Mouse (Mus musculus): Measurements from ENCODE around the gene Dynll2. TPM values are rescaled to one million over a fixed set of nuclear protein-coding genes. Genes with fewer than 3 reads are reported as not detected.
"Not testable (repeated sequence)": the region's sequence is repeated elsewhere in the genome, so short reads cannot be mapped to it uniquely, and the experiment has no call there.

Dynll2 gene
- polyA plus RNA-seq, 1 experiment from 2014 or later, result 17.3 TPM

DNA sequence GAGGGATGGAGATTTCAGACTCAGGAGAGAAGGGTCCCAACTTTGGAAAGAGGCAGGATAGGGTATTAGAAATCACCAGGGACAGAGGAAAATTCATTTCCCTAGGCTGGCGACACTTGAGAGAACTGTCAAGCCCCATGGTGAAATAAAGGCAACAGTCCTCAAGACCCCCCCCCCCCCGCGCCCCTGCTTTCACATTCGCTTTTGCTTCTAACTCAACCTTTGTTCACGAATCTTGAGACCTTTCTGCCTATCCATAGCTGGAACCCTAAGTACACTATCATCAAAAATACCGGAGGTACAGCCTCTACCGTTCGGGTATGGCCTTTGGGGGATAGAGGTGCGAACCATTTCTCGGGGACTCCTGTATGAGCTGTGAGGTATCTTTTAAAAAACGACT lies 528 bp upstream of the Dynll2 start:
- H3K4me3 ChIP-seq (ENCODE audit: control insufficient read depth in 1 of 2, insufficient read depth in 1 of 2, low read depth in 1 of 2, low read length in 2 of 2), result peak overlapping the region; percentile 45 to 100
- peak overlapping the region; percentile 94 to 98 for H3K27ac ChIP-seq (replicated peaks in 1 of 2; ENCODE audit: control insufficient read depth in 1 of 2, insufficient read depth in 1 of 2, low read depth in 2 of 2, low read length in 2 of 2)
- peaks cover 11 to 17% of the 10 kb centered on the region in 2 experiments for H3K4me1 ChIP-seq (ENCODE audit: control insufficient read depth in 2 of 2, insufficient read depth in 2 of 2, low read length in 2 of 2)
- no peaks in the 10 kb centered on the region for H3K27me3 ChIP-seq (ENCODE audit: control insufficient read depth, insufficient read depth, low read length)
- peaks cover 12% of the 10 kb centered on the region for H3K36me3 ChIP-seq (ENCODE audit: control insufficient read depth, insufficient read depth, low read length)
- peak overlapping the region; percentile 69 for H3K9ac ChIP-seq (ENCODE audit: low read length)
- H3K4me2 ChIP-seq (ENCODE audit: low read length), result peak overlapping the region; percentile 76
- 67% methylated on average over 11 of the region's 11 CpGs for WGBS
- ATAC-seq (ENCODE audit: insufficient number of reproducible peaks, insufficient read depth, low FRiP score, low read depth), result no peak
- H3K9me3 ChIP-seq (ENCODE audit: control insufficient read depth, low read length), result no peaks in the 10 kb centered on the region

- no peaks in the 10 kb centered on the region for H3K27me3 ChIP-seq (ENCODE audit: control insufficient read depth, insufficient read depth, low read length)
- H3K4me1 ChIP-seq (ENCODE audit: control insufficient read depth in 2 of 2, insufficient read depth in 2 of 2, low read length in 2 of 2), result peaks cover 11 to 17% of the 10 kb centered on the region in 2 experiments
- peak overlapping the region; percentile 80 to 100 for H3K4me3 ChIP-seq (ENCODE audit: control insufficient read depth in 1 of 2, insufficient read depth in 1 of 2, low read depth in 1 of 2, low read length in 2 of 2)
- H3K4me2 ChIP-seq (ENCODE audit: low read length), result peak overlapping the region; percentile 76
- ATAC-seq (ENCODE audit: insufficient number of reproducible peaks, insufficient read depth, low FRiP score, low read depth), result peak; percentile 33; the same call in 1 of the 2 replicates
- no peaks in the 10 kb centered on the region for H3K9me3 ChIP-seq (ENCODE audit: control insufficient read depth, low read length)
- H3K36me3 ChIP-seq (ENCODE audit: control insufficient read depth, insufficient read depth, low read length), result peaks cover 28% of the 10 kb centered on the region
- peak overlapping the region in 1 of 2 experiments; percentile 98; a peak in 2 of 4 replicates for H3K27ac ChIP-seq (replicated peaks in 1 of 2; ENCODE audit: control insufficient read depth in 1 of 2, insufficient read depth in 1 of 2, low read depth in 2 of 2, low read length in 2 of 2)
- WGBS, result 6% methylated on average over 13 of the region's 13 CpGs
- H3K9ac ChIP-seq (ENCODE audit: low read length), result peak overlapping the region; percentile 97
These were observed 1.1 kb downstream of the Dynll2 start for GRCm38 (mm10) chr11:87986141-87986741.

DNA sequence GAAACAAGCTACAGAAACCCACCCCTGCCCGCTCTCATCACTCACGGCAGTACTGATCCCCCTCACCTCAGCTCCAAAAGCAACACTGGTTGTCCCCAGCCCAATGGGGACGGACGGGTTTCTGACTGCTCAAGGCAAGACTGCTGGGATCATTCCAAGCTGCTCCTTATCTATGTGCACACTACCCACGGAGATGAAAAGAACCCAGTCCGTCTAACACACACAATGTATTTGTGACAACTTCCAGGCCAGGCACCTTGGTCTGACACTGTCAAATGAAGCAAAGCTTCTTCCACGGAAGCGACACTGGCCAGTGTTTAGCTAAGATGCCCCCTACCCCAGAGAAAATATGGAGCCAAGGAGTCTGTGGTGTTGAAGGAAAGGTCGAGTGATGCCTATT lies 1.7 kb downstream of the Dynll2 start:
- Histone ChIP-seq H3K9me3 (ENCODE audit: control insufficient read depth, low read length) (no peaks in the 10 kb centered on the region), H3K27ac (replicated peaks in 1 of 2; ENCODE audit: control insufficient read depth in 1 of 2, insufficient read depth in 1 of 2, low read depth in 2 of 2, low read length in 2 of 2) (no peak overlapping the region)

DNA sequence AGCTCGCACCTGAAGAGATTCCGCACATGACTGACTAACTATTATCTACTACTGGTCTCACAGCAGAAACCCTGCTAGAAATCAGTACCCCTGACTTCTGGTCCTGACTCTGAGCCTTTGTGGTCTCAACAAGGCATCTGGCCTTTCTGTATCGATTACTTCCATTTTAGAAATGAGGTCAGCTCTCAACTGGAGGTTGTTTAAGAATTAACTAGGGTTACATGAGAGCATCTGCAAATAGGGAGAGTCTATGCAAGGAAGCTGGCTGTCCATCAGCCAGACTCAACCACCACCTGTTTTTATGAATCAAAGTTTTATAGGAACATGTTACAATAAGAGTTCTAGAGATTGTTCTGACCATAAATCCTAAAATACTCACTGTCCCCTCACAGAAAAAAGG lies 2.8 kb downstream of the Dynll2 start:
- WGBS, result 79% methylated on average over 3 of the region's 3 CpGs
- no peak for ATAC-seq (ENCODE audit: insufficient number of reproducible peaks, insufficient read depth, low FRiP score, low read depth)
- peaks cover 45% of the 10 kb centered on the region for H3K36me3 ChIP-seq (ENCODE audit: control insufficient read depth, insufficient read depth, low read length)
- no peaks in the 10 kb centered on the region for H3K9me3 ChIP-seq (ENCODE audit: control insufficient read depth, low read length)
- no peak overlapping the region for H3K27ac ChIP-seq (replicated peaks in 1 of 2; ENCODE audit: control insufficient read depth in 1 of 2, insufficient read depth in 1 of 2, low read depth in 2 of 2, low read length in 2 of 2)
- no peak overlapping the region for H3K4me3 ChIP-seq (ENCODE audit: control insufficient read depth in 1 of 2, insufficient read depth in 1 of 2, low read depth in 1 of 2, low read length in 2 of 2)
- peak overlapping the region; percentile 76 for H3K4me2 ChIP-seq (ENCODE audit: low read length)
- H3K4me1 ChIP-seq (ENCODE audit: control insufficient read depth in 2 of 2, insufficient read depth in 2 of 2, low read length in 2 of 2), result peaks cover 11 to 17% of the 10 kb centered on the region in 2 experiments
- no peaks in the 10 kb centered on the region for H3K27me3 ChIP-seq (ENCODE audit: control insufficient read depth, insufficient read depth, low read length)
- no peak overlapping the region for H3K9ac ChIP-seq (ENCODE audit: low read length)

More for the DNA sequence above, 1.7 kb downstream of the Dynll2 start:
- Histone ChIP-seq H3K4me1 (ENCODE audit: control insufficient read depth in 2 of 2, insufficient read depth in 2 of 2, low read length in 2 of 2) (peaks cover 11 to 17% of the 10 kb centered on the region in 2 experiments), H3K4me2 (ENCODE audit: low read length) (peak overlapping the region; percentile 76), H3K4me3 (ENCODE audit: control insufficient read depth in 1 of 2, insufficient read depth in 1 of 2, low read depth in 1 of 2, low read length in 2 of 2) (peak overlapping the region; percentile 80 to 100), H3K9ac (ENCODE audit: low read length) (peak overlapping the region; percentile 97), H3K27me3 (ENCODE audit: control insufficient read depth, insufficient read depth, low read length) (no peaks in the 10 kb centered on the region), H3K36me3 (ENCODE audit: control insufficient read depth, insufficient read depth, low read length) (peaks cover 34% of the 10 kb centered on the region)
- ATAC-seq (ENCODE audit: insufficient number of reproducible peaks, insufficient read depth, low FRiP score, low read depth), result no peak
- WGBS, result 20% methylated on average over 9 of the region's 9 CpGs

- Histone ChIP-seq H3K4me3 (ENCODE audit: control insufficient read depth in 1 of 2, insufficient read depth in 1 of 2, low read depth in 1 of 2, low read length in 2 of 2) (no peak overlapping the region), H3K9me3 (ENCODE audit: control insufficient read depth, low read length) (no peaks in the 10 kb centered on the region), H3K27ac (replicated peaks in 1 of 2; ENCODE audit: control insufficient read depth in 1 of 2, insufficient read depth in 1 of 2, low read depth in 2 of 2, low read length in 2 of 2) (no peak overlapping the region), H3K4me1 (ENCODE audit: control insufficient read depth in 2 of 2, insufficient read depth in 2 of 2, low read length in 2 of 2) (peaks cover 0 to 3% of the 10 kb centered on the region in 2 experiments; a peak in 1 of 4 replicates), H3K36me3 (ENCODE audit: control insufficient read depth, insufficient read depth, low read length) (peaks cover 68% of the 10 kb centered on the region), H3K4me2 (ENCODE audit: low read length) (no peak overlapping the region), H3K27me3 (ENCODE audit: control insufficient read depth, insufficient read depth, low read length) (no peaks in the 10 kb centered on the region), H3K9ac (ENCODE audit: low read length) (no peak overlapping the region)
- ATAC-seq (ENCODE audit: insufficient number of reproducible peaks, insufficient read depth, low FRiP score, low read depth), result no peak
- WGBS, result 76% methylated on average over 4 of the region's 4 CpGs
These were observed 8.4 kb downstream of the Dynll2 start for GRCm38 (mm10) chr11:87978905-87979304.

DNA sequence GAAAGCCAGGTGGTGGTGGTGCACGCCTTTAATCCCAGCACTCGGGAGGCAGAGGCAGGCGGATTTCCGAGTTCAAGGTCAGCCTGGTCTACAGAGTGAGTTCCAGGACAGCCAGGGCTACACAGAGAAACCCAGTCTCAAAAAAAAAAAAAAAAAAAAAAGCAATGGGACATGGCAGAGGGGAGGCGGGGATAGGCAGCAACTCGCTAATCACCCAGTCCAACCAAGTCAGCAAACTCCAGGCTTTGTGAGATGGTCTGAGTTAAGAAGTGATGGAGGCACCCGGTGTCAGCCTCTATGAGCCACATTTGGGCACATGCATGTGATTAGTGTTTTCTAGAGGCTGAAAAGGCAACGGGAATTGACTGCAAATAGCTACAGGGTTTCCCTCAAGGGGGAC lies 10.3 kb downstream of the Dynll2 start:
- not testable (repeated sequence) for H3K4me2 ChIP-seq (ENCODE audit: low read length); H3K27ac ChIP-seq (replicated peaks in 1 of 2; ENCODE audit: control insufficient read depth in 1 of 2, insufficient read depth in 1 of 2, low read depth in 2 of 2, low read length in 2 of 2); H3K9me3 ChIP-seq (ENCODE audit: control insufficient read depth, low read length); H3K4me3 ChIP-seq (ENCODE audit: control insufficient read depth in 1 of 2, insufficient read depth in 1 of 2, low read depth in 1 of 2, low read length in 2 of 2); ATAC-seq (ENCODE audit: insufficient number of reproducible peaks, insufficient read depth, low FRiP score, low read depth); H3K9ac ChIP-seq (ENCODE audit: low read length); H3K4me1 ChIP-seq (ENCODE audit: control insufficient read depth in 2 of 2, insufficient read depth in 2 of 2, low read length in 2 of 2); H3K27me3 ChIP-seq (ENCODE audit: control insufficient read depth, insufficient read depth, low read length)
- peaks cover 49% of the 10 kb centered on the region for H3K36me3 ChIP-seq (ENCODE audit: control insufficient read depth, insufficient read depth, low read length)
- 83% methylated on average over 8 of the region's 8 CpGs for WGBS

- H3K9ac ChIP-seq (ENCODE audit: low read length), result no peak overlapping the region
- peaks cover 0 to 3% of the 10 kb centered on the region in 2 experiments; a peak in 1 of 4 replicates for H3K4me1 ChIP-seq (ENCODE audit: control insufficient read depth in 2 of 2, insufficient read depth in 2 of 2, low read length in 2 of 2)
- no peaks in the 10 kb centered on the region for H3K9me3 ChIP-seq (ENCODE audit: control insufficient read depth, low read length)
- no peak overlapping the region for H3K27ac ChIP-seq (replicated peaks in 1 of 2; ENCODE audit: control insufficient read depth in 1 of 2, insufficient read depth in 1 of 2, low read depth in 2 of 2, low read length in 2 of 2)
- H3K36me3 ChIP-seq (ENCODE audit: control insufficient read depth, insufficient read depth, low read length), result peaks cover 25% of the 10 kb centered on the region
- no peak for ATAC-seq (ENCODE audit: insufficient number of reproducible peaks, insufficient read depth, low FRiP score, low read depth)
- 14% methylated on average over 11 of the region's 11 CpGs for WGBS
- H3K4me3 ChIP-seq (ENCODE audit: control insufficient read depth in 1 of 2, insufficient read depth in 1 of 2, low read depth in 1 of 2, low read length in 2 of 2), result no peak overlapping the region
- H3K4me2 ChIP-seq (ENCODE audit: low read length), result no peak overlapping the region
- no peaks in the 10 kb centered on the region for H3K27me3 ChIP-seq (ENCODE audit: control insufficient read depth, insufficient read depth, low read length)
These were observed 12.7 kb downstream of the Dynll2 start for GRCm38 (mm10) chr11:87974477-87975181.
